Mouse (Mus musculus): Measurements from ENCODE around the gene Kptn. TPM values are rescaled to one million over a fixed set of nuclear protein-coding genes. Genes with fewer than 3 reads are reported as not detected.

Gene Kptn
- polyA plus RNA-seq, 1 experiment from 2014 or later = 31.7 TPM

- H3K4me2 ChIP-seq = no peak overlapping the region
- H3K27ac ChIP-seq = no peak overlapping the region
- H3K4me1 ChIP-seq = no peaks in the 10 kb centered on the region
- ATAC-seq (ENCODE audit: borderline replicate concordance, extremely low read depth, low FRiP score, low TSS enrichment) = no peak
- no peak overlapping the region for H3K9ac ChIP-seq
- no peaks in the 10 kb centered on the region for H3K9me3 ChIP-seq
- 46% methylated on average over 5 of the region's 5 CpGs for WGBS
- H3K4me3 ChIP-seq = no peak overlapping the region
- H3K27me3 ChIP-seq = no peaks in the 10 kb centered on the region
- no peaks in the 10 kb centered on the region for H3K36me3 ChIP-seq
Observed at GRCm38 (mm10) chr7:16149241-16149640, 29.5 kb downstream of the Kptn start.

GRCm38 (mm10) chr7:16150191-16151145 lies 30.8 kb downstream of the Kptn start:
- Histone ChIP-seq H3K9me3 (no peaks in the 10 kb centered on the region), H3K27me3 (no peaks in the 10 kb centered on the region), H3K27ac (no peak overlapping the region), H3K36me3 (no peaks in the 10 kb centered on the region), H3K4me3 (no peak overlapping the region), H3K4me1 (no peaks in the 10 kb centered on the region), H3K4me2 (no peak overlapping the region), H3K9ac (no peak overlapping the region)
- WGBS = 66% methylated on average over 9 of the region's 9 CpGs
- ATAC-seq (ENCODE audit: borderline replicate concordance, extremely low read depth, low FRiP score, low TSS enrichment) = no peak

- Histone ChIP-seq H3K27me3 (peaks cover 6% of the 10 kb centered on the region), H3K27ac (no peak overlapping the region), H3K36me3 (no peaks in the 10 kb centered on the region), H3K4me2 (no peak overlapping the region), H3K4me1 (no peaks in the 10 kb centered on the region), H3K4me3 (no peak overlapping the region), H3K9me3 (no peaks in the 10 kb centered on the region), H3K9ac (no peak overlapping the region)
- ATAC-seq (ENCODE audit: borderline replicate concordance, extremely low read depth, low FRiP score, low TSS enrichment) = no peak
- 15% methylated on average over 10 of the region's 10 CpGs for WGBS
Observed at GRCm38 (mm10) chr7:16153522-16153921, 33.8 kb downstream of the Kptn start.

- no peaks in the 10 kb centered on the region for H3K9me3 ChIP-seq
- H3K4me1 ChIP-seq = no peaks in the 10 kb centered on the region
- H3K36me3 ChIP-seq = no peaks in the 10 kb centered on the region
- no peak overlapping the region for H3K4me2 ChIP-seq
- ATAC-seq (ENCODE audit: borderline replicate concordance, extremely low read depth, low FRiP score, low TSS enrichment) = no peak
- H3K9ac ChIP-seq = no peak overlapping the region
- peaks cover 20% of the 10 kb centered on the region for H3K27me3 ChIP-seq
- 51% methylated on average over 9 of the region's 9 CpGs for WGBS
- no peak overlapping the region for H3K4me3 ChIP-seq
- no peak overlapping the region for H3K27ac ChIP-seq
Observed at GRCm38 (mm10) chr7:16155132-16155872, 35.6 kb downstream of the Kptn start.

GRCm38 (mm10) chr7:16156105-16156714 lies 36.5 kb downstream of the Kptn start:
- Histone ChIP-seq H3K9ac (no peak overlapping the region), H3K36me3 (no peaks in the 10 kb centered on the region), H3K4me2 (no peak overlapping the region), H3K27me3 (peaks cover 20% of the 10 kb centered on the region), H3K27ac (no peak overlapping the region), H3K4me1 (no peaks in the 10 kb centered on the region), H3K9me3 (no peaks in the 10 kb centered on the region), H3K4me3 (no peak overlapping the region)
- no peak for ATAC-seq (ENCODE audit: borderline replicate concordance, extremely low read depth, low FRiP score, low TSS enrichment)
- WGBS = 66% methylated on average over 8 of the region's 8 CpGs

- H3K27me3 ChIP-seq = peaks cover 20% of the 10 kb centered on the region
- 7% methylated on average over 39 of the region's 39 CpGs for WGBS
- H3K36me3 ChIP-seq = no peaks in the 10 kb centered on the region
- H3K4me3 ChIP-seq = no peak overlapping the region
- no peak for ATAC-seq (ENCODE audit: borderline replicate concordance, extremely low read depth, low FRiP score, low TSS enrichment)
- no peak overlapping the region for H3K27ac ChIP-seq
- H3K9ac ChIP-seq = no peak overlapping the region
- H3K9me3 ChIP-seq = no peaks in the 10 kb centered on the region
- no peaks in the 10 kb centered on the region for H3K4me1 ChIP-seq
- H3K4me2 ChIP-seq = 0 out of 2 replicates have a peak overlapping the region, but pooled peaks have one; percentile 2
Observed at GRCm38 (mm10) chr7:16158735-16159134, 39.0 kb downstream of the Kptn start.

- WGBS = 66% methylated on average over 3 of the region's 3 CpGs
- H3K9me3 ChIP-seq = no peaks in the 10 kb centered on the region
- H3K4me3 ChIP-seq = no peak overlapping the region
- peaks cover 20% of the 10 kb centered on the region for H3K27me3 ChIP-seq
- no peak overlapping the region for H3K4me2 ChIP-seq
- no peak for ATAC-seq (ENCODE audit: borderline replicate concordance, extremely low read depth, low FRiP score, low TSS enrichment)
- no peak overlapping the region for H3K27ac ChIP-seq
- no peaks in the 10 kb centered on the region for H3K36me3 ChIP-seq
- no peak overlapping the region for H3K9ac ChIP-seq
- no peaks in the 10 kb centered on the region for H3K4me1 ChIP-seq
Observed at GRCm38 (mm10) chr7:16160702-16161101, 41.0 kb downstream of the Kptn start.

GRCm38 (mm10) chr7:16161302-16161701 lies 41.6 kb downstream of the Kptn start:
- no peak for ATAC-seq (ENCODE audit: borderline replicate concordance, extremely low read depth, low FRiP score, low TSS enrichment)
- peaks cover 20% of the 10 kb centered on the region for H3K27me3 ChIP-seq
- H3K4me3 ChIP-seq = no peak overlapping the region
- no peaks in the 10 kb centered on the region for H3K4me1 ChIP-seq
- H3K9ac ChIP-seq = no peak overlapping the region
- no peak overlapping the region for H3K27ac ChIP-seq
- no peak overlapping the region for H3K4me2 ChIP-seq
- H3K9me3 ChIP-seq = no peaks in the 10 kb centered on the region
- 84% methylated on average over 9 of the region's 9 CpGs for WGBS
- H3K36me3 ChIP-seq = no peaks in the 10 kb centered on the region

- Histone ChIP-seq H3K27ac (no peak overlapping the region), H3K9me3 (no peaks in the 10 kb centered on the region), H3K27me3 (peaks cover 20% of the 10 kb centered on the region), H3K4me2 (no peak overlapping the region), H3K36me3 (no peaks in the 10 kb centered on the region), H3K4me1 (no peaks in the 10 kb centered on the region), H3K9ac (no peak overlapping the region), H3K4me3 (no peak overlapping the region)
- no peak for ATAC-seq (ENCODE audit: borderline replicate concordance, extremely low read depth, low FRiP score, low TSS enrichment)
- WGBS = 70% methylated on average over 7 of the region's 7 CpGs
Observed at GRCm38 (mm10) chr7:16162036-16162435, 42.3 kb downstream of the Kptn start.

GRCm38 (mm10) chr7:16172141-16172581 lies 52.5 kb downstream of the Kptn start:
- no peak for ATAC-seq (ENCODE audit: borderline replicate concordance, extremely low read depth, low FRiP score, low TSS enrichment)
- no peak overlapping the region for H3K9ac ChIP-seq
- no peaks in the 10 kb centered on the region for H3K36me3 ChIP-seq
- no peak overlapping the region for H3K4me3 ChIP-seq
- no peaks in the 10 kb centered on the region; the same call in 1 of the 2 replicates for H3K27me3 ChIP-seq
- no peaks in the 10 kb centered on the region for H3K9me3 ChIP-seq
- H3K4me2 ChIP-seq = no peak overlapping the region
- 10% methylated on average over 1 of the region's 1 CpGs for WGBS
- H3K4me1 ChIP-seq = peaks cover 8% of the 10 kb centered on the region; the same call in 1 of the 2 replicates
- H3K27ac ChIP-seq = no peak overlapping the region

GRCm38 (mm10) chr7:16172586-16173140 lies 53.0 kb downstream of the Kptn start:
- H3K9me3 ChIP-seq = no peaks in the 10 kb centered on the region
- no peak for ATAC-seq (ENCODE audit: borderline replicate concordance, extremely low read depth, low FRiP score, low TSS enrichment)
- no peak overlapping the region for H3K4me3 ChIP-seq
- peaks cover 8% of the 10 kb centered on the region; the same call in 1 of the 2 replicates for H3K4me1 ChIP-seq
- no peak overlapping the region for H3K4me2 ChIP-seq
- no peaks in the 10 kb centered on the region for H3K36me3 ChIP-seq
- WGBS = 18% methylated on average over 1 of the region's 1 CpGs
- H3K9ac ChIP-seq = no peak overlapping the region
- no peak overlapping the region for H3K27ac ChIP-seq
- no peaks in the 10 kb centered on the region; the same call in 1 of the 2 replicates for H3K27me3 ChIP-seq
